Mouse (Mus musculus) ovary, postnatal 36 days (tissue): ENCODE data around the gene Astn1.
A peak's percentile ranks its signal among the peaks of the same experiment; 100 is the strongest.

ENCODE experiments used
- DNase-seq: peaks from one replicate; pipeline ENCODE4 v3.0.0; 2022; ENCODE audit warnings: low spot score, mixed read lengths

The Astn1 gene

GRCm38 (mm10) chr1:158536195-158536594, 174.1 kb downstream of the Astn1 start:
- DNase-seq, result no peak

DNA sequence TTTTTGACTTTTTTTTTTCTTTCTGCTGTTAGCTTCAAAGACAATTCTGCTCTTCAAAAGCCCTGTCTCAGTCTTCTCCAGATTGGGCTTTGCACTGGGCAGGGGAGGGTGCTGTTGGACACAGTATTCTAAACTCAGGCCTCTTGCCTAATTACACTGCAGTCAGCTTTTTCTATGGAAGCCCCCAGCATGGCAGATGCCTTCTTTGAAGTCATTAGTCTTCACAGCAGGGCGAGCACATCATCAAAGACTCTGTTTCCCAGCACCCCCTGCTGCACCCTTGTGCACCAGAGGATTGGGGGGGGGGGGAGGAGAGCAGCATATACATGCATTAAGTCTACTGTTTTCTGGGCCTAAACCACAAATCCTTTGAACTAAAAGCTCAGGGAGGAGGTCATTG, 174.8 kb downstream of the Astn1 start:
- no peak for DNase-seq

- DNase-seq, result no peak
These were observed 183.0 kb downstream of the Astn1 start for GRCm38 (mm10) chr1:158545095-158545494.

- DNase-seq, result no peak
These were observed 184.4 kb downstream of the Astn1 start for GRCm38 (mm10) chr1:158546513-158546912.

GRCm38 (mm10) chr1:158547592-158548211, 185.6 kb downstream of the Astn1 start:
- no peak for DNase-seq

- no peak for DNase-seq
These were observed 186.2 kb downstream of the Astn1 start for GRCm38 (mm10) chr1:158548319-158548718.

DNA sequence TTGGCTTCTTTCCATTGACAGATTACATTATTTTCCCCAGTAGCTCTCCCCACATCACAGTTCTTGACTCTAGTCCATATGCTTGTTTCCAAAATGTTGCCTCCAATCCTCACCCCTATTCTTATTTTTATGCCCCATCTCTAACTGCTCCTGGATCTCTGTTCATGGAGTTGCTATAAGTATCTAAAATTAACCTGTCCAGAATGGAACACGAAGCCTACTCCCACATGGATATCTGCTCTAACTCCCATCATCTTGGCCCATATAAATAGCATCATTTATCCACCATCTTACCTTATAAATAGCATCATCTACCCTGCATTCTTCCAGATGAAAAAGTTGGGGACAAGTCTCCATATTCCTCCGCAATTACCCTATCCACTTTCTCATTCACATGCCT, 187.5 kb downstream of the Astn1 start:
- DNase-seq, result no peak

GRCm38 (mm10) chr1:158551951-158552350, 189.9 kb downstream of the Astn1 start:
- DNase-seq, result no peak

DNA sequence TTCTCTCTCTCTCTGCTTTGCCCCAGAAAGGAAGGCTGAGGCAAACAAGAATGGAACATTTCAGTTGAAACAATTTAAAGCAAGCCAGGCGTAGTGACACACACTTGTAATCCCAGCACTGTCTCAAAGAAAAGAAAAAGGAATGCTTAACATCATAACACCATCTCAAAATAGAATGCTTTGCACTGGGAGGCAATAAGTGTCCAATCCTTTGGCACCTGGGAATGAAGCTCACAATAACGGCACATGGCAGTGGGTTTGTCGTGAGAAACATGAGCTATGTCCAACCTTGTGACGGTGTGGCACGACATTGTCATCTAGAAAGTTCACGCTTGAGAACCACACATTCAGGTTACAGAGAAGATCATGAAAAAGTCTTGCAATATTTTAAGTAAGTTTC, 191.3 kb downstream of the Astn1 start:
- DNase-seq, result no peak

GRCm38 (mm10) chr1:158554020-158554505, 192.0 kb downstream of the Astn1 start:
- no peak for DNase-seq

DNA sequence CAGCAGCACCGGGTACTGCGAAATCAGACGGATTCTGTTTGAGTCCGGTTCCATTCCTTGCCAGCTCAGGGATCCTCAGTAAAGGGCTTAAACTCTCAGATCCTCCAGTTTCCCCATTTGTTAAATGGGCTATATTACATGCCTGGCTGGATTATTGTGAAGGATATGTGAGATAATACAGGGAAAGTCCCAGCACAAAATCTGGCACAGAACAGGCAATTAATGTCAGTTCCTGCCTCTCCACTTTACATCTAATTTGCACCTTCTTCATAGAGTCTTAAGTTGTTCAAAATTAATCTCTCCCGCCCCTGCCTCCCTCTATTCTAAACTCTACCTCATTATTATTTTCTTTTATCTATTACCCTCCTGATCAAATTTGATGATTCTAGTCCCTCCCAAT, 211.1 kb downstream of the Astn1 start:
- DNase-seq, result no peak

GRCm38 (mm10) chr1:158573597-158573996, 211.5 kb downstream of the Astn1 start:
- DNase-seq, result no peak

DNA sequence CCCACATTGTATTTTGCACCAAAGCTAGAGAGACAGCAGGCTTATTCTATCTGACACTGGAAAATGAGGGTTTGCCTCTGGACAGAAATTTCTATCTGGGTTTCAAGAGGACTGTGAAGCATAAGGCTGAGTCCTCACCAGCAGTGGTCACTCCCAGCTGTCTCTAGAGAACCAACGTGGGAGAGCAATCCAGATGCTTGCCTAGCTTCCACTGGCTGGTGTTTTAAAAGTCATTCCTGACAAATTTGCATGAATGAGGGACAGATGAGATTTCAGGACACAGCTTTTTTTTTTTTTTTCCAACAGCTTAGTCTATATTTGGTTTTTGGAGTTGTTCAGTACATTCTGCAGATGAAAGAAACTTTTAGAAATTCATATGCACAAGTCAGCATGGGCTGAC, 213.9 kb downstream of the Astn1 start:
- no peak for DNase-seq

GRCm38 (mm10) chr1:158581806-158582205, 219.7 kb downstream of the Astn1 start:
- DNase-seq, result no peak

GRCm38 (mm10) chr1:158588903-158589302, 226.8 kb downstream of the Astn1 start:
- no peak for DNase-seq

GRCm38 (mm10) chr1:158596726-158597448, 234.8 kb downstream of the Astn1 start:
- DNase-seq, result peak; percentile 53

GRCm38 (mm10) chr1:158597996-158598395, 235.9 kb downstream of the Astn1 start:
- no peak for DNase-seq

DNA sequence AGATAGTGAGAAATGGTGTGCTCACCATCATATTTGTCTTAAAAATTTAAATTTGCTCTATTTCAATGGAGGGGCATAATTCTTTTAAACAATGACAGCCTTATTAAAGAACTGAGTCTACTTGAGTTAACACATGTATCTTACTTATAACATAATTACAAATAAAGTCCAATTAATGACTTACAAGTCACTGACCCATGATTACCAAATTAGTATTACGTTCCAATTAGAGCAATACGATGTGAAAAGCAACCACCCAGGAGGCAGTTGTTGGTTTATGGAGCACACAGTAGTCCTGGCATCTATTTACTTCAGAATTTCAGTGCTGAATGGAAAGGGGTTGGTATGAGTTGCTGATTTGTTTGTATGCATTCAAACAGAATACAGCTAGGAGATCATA, 237.4 kb downstream of the Astn1 start:
- no peak for DNase-seq

- DNase-seq, result no peak
These were observed 241.0 kb downstream of the Astn1 start for GRCm38 (mm10) chr1:158603056-158603455.

DNA sequence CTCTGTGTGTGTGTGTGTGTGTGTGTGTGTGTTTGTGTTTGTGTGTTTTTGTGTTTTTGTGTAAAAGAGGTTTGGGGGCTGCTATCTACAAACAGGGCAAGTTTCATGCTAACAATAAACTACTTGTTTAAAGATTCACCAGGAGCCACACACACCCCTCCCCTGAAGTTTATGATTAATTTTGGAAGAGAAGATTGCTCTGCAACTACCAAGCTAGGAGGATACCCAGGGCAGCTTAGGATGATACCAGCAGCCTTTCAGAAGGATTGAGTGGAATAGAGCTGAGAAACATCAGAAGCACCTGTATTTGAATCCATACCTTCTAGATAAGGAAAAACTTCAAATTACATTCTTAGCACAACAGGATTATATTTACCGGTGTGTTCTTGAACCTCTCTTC, 242.1 kb downstream of the Astn1 start:
- no peak for DNase-seq

DNA sequence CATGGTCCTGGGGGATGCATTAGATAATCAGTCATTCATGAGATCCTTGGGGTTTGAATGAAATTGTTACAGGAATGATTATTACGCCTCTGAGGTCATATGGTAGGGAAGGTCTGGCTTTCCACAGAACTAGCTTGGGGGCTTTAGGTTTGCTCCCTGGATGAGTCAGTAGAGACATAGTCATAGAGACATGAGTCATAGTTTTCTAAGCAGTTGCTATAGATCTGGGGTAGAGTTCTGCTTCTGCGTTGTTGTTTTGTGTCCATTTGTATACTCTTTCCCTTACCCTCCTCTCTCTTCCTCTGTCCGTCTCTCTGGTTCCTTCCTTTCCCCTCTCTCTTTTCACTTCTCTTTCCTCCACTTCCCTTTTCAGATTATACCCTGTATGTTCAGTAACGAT, 243.5 kb downstream of the Astn1 start:
- DNase-seq, result no peak

- no peak for DNase-seq
These were observed 244.3 kb downstream of the Astn1 start for GRCm38 (mm10) chr1:158606324-158606723.

- DNase-seq, result no peak
These were observed 245.1 kb downstream of the Astn1 start for GRCm38 (mm10) chr1:158607201-158607600.

GRCm38 (mm10) chr1:158615202-158615601, 253.1 kb downstream of the Astn1 start:
- DNase-seq, result no peak
